12 mouse cellular contexts compared by ENCODE assay signal in the genomic region with DNA sequence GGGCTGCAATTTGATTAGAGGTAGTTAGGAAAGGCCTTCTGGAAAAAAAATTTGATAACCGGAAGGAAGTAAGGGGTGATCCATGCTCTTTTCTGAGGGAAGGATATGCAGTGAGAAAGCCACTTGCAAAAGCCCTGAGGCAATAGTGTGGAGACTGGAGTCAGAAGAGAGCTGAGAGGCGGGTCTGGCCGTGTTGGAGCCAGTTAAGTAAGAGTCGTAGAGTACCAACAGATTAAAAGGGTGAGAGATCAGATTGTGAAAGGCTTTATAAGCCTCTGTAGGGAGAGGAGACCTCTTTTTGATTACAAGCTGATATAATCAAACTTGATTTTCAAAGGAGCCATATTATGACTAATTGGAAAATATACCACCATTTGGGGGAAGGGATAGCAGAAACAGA. TPM values are rescaled to one million over a fixed set of nuclear protein-coding genes. Genes with fewer than 3 reads are reported as not detected.
A peak's percentile ranks its signal among the peaks of the same experiment; 100 is the strongest.
DNase-seq lines count a peak whose midpoint lies in the region; ATAC-seq and TF ChIP-seq lines count a peak whose summit lies in the region.
"Had no signal": no experiment of that assay in that cellular context is flagged by ENCODE, and none has a peak within 500 bp of the region (broad histone marks: within the 10 kb centered on the region; RNA-seq: fewer than 3 reads in every experiment).

No protein-coding gene starts in this region.

- no peaks in the 10 kb centered on the region for H3K27me3 ChIP-seq in hindbrain, embryonic 13.5 days
- H3K27me3 ChIP-seq in hindbrain, embryonic 12.5 days: no peaks in the 10 kb centered on the region
- no peaks in the 10 kb centered on the region for H3K27me3 ChIP-seq in neural tube, embryonic 13.5 days
- no peaks in the 10 kb centered on the region for H3K27me3 ChIP-seq in liver, postnatal 0 days (ENCODE audit: insufficient read depth, low read length)
- H3K27me3 ChIP-seq: heart, embryonic 12.5 days; limb, embryonic 12.5 days had no signal

- no peak overlapping the region for H3K27ac ChIP-seq in hindbrain, embryonic 13.5 days
- no peak overlapping the region for H3K27ac ChIP-seq in hindbrain, embryonic 12.5 days
- H3K27ac ChIP-seq in neural tube, embryonic 13.5 days (replicated peaks): no peak overlapping the region
- peak overlapping the region; percentile 56 for H3K27ac ChIP-seq in liver, postnatal 0 days (ENCODE audit: low read depth)
- H3K27ac ChIP-seq: limb, embryonic 12.5 days had no signal

- WGBS in hindbrain, embryonic 13.5 days: 64% methylated on average over 4 of the region's 4 CpGs
- WGBS in hindbrain, embryonic 12.5 days: 72% methylated on average over 4 of the region's 4 CpGs
- 71% methylated on average over 4 of the region's 4 CpGs for WGBS in neural tube, embryonic 13.5 days
- 31% methylated on average over 4 of the region's 4 CpGs for WGBS in liver, postnatal 0 days (ENCODE audit: insufficient replicate concordance)

- TF ChIP-seq CTCF in liver, postnatal 0 days (IDR thresholded peaks at IDR 0.05; ENCODE audit: low read depth): no peak

- peaks cover 13% of the 10 kb centered on the region for H3K4me1 ChIP-seq in hindbrain, embryonic 13.5 days (replicated peaks)
- no peaks in the 10 kb centered on the region; the same call in 1 of the 2 replicates for H3K4me1 ChIP-seq in hindbrain, embryonic 12.5 days
- H3K4me1 ChIP-seq in neural tube, embryonic 13.5 days (replicated peaks): peaks cover 13% of the 10 kb centered on the region
- H3K4me1 ChIP-seq in liver, postnatal 0 days (ENCODE audit: insufficient read depth): peaks cover 10% of the 10 kb centered on the region

- no peak for TF ChIP-seq EP300 in liver, postnatal 0 days (IDR thresholded peaks at IDR 0.05; ENCODE audit: low read depth)

- no peaks in the 10 kb centered on the region for H3K36me3 ChIP-seq in hindbrain, embryonic 13.5 days
- H3K36me3 ChIP-seq in hindbrain, embryonic 12.5 days: no peaks in the 10 kb centered on the region
- H3K36me3 ChIP-seq in neural tube, embryonic 13.5 days: no peaks in the 10 kb centered on the region
- no peaks in the 10 kb centered on the region for H3K36me3 ChIP-seq in liver, postnatal 0 days (replicated peaks; ENCODE audit: insufficient read depth, low read length)
- H3K36me3 ChIP-seq: heart, embryonic 12.5 days; limb, embryonic 12.5 days had no signal

- DNase-seq in neural tube, embryonic 10.5 days (ENCODE audit: extremely low spot score, low spot score): no peak
- peak; percentile 30 for DNase-seq in liver, postnatal 0 days
- DNase-seq in urinary bladder, postnatal 14 days (ENCODE audit: low spot score): no peak
- no peak for DNase-seq in layer of hippocampus, adult 9-11 months
- no peak for DNase-seq in thymus, postnatal 36 days
- DNase-seq: cerebellum, adult 18-20 months; kidney, postnatal 25 days had no signal

- H3K9ac ChIP-seq in hindbrain, embryonic 13.5 days: no peak overlapping the region
- no peak overlapping the region for H3K9ac ChIP-seq in hindbrain, embryonic 12.5 days
- H3K9ac ChIP-seq in neural tube, embryonic 13.5 days: no peak overlapping the region
- 0 out of 2 replicates have a peak overlapping the region, but pooled peaks have one; percentile 6 for H3K9ac ChIP-seq in liver, postnatal 0 days (replicated peaks)
- H3K9ac ChIP-seq: heart, embryonic 12.5 days; limb, embryonic 12.5 days had no signal

- H3K4me3 ChIP-seq in hindbrain, embryonic 13.5 days: no peak overlapping the region
- no peak overlapping the region for H3K4me3 ChIP-seq in hindbrain, embryonic 12.5 days
- H3K4me3 ChIP-seq in neural tube, embryonic 13.5 days: no peak overlapping the region; the same call in 1 of the 2 replicates
- peak overlapping the region; percentile 91 for H3K4me3 ChIP-seq in liver, postnatal 0 days (ENCODE audit: low read depth, low read length)

- 0 out of 2 replicates have a peak overlapping the region, but pooled peaks have one; percentile 13 for H3K4me2 ChIP-seq in hindbrain, embryonic 13.5 days
- H3K4me2 ChIP-seq in hindbrain, embryonic 12.5 days (replicated peaks): no peak overlapping the region
- H3K4me2 ChIP-seq in neural tube, embryonic 13.5 days: 0 out of 2 replicates have a peak overlapping the region, but pooled peaks have one; percentile 9
- H3K4me2 ChIP-seq in liver, postnatal 0 days (ENCODE audit: low read depth, low read length): peak overlapping the region; percentile 91

- ATAC-seq in hindbrain, embryonic 13.5 days (ENCODE audit: low FRiP score): no peak
- ATAC-seq in hindbrain, embryonic 12.5 days (ENCODE audit: low FRiP score): no peak
- ATAC-seq in neural tube, embryonic 13.5 days (ENCODE audit: low read depth): no peak
- ATAC-seq in liver, postnatal 0 days: no peak

- H3K9me3 ChIP-seq in hindbrain, embryonic 13.5 days: no peaks in the 10 kb centered on the region
- H3K9me3 ChIP-seq in hindbrain, embryonic 12.5 days (replicated peaks): no peaks in the 10 kb centered on the region
- no peaks in the 10 kb centered on the region for H3K9me3 ChIP-seq in neural tube, embryonic 13.5 days
- no peaks in the 10 kb centered on the region for H3K9me3 ChIP-seq in liver, postnatal 0 days (ENCODE audit: low read length)
- H3K9me3 ChIP-seq: heart, embryonic 12.5 days; limb, embryonic 12.5 days had no signal

RNA-seq across cellular contexts. Expression of gene Lyst, which starts 1.7 kb away (rescaled TPM):
- 6.5 and 7.6 TPM in 2 replicates for polyA plus RNA-seq in hindbrain, embryonic 13.5 days (2015; fragmentation: Nextera tagmentation; extraction: Ambion mirVana)
- 3.2 and 3.7 TPM in 2 replicates for polyA plus RNA-seq in hindbrain, embryonic 12.5 days (2016; fragmentation: Nextera tagmentation; extraction: Ambion mirVana)
- 3.4 and 4.8 TPM in 2 replicates for polyA plus RNA-seq in neural tube, embryonic 13.5 days (2015; fragmentation: Nextera tagmentation; extraction: Ambion mirVana)
- 3.1 and 5.6 TPM in 2 replicates for polyA plus RNA-seq in liver, postnatal 0 days (2015; fragmentation: Nextera tagmentation; extraction: Ambion mirVana)
